In genomic region chr2:150741405-150741804, GRCm38 (mm10) we compare ENCODE assay signal across 12 mouse cellular contexts. TPM values are rescaled to one million over a fixed set of nuclear protein-coding genes. Genes with fewer than 3 reads are reported as not detected.
DNase-seq lines count a peak whose midpoint lies in the region; ATAC-seq and TF ChIP-seq lines count a peak whose summit lies in the region.
"Had no signal": no experiment of that assay in that cellular context is flagged by ENCODE, and none has a peak within 500 bp of the region (broad histone marks: within the 10 kb centered on the region; RNA-seq: fewer than 3 reads in every experiment).

No protein-coding gene starts in this region.

- TF ChIP-seq CTCF in stomach, postnatal 0 days (IDR thresholded peaks at IDR 0.05; ENCODE audit: low read depth): peak; percentile 62

- ATAC-seq in forebrain, embryonic 13.5 days: peak; percentile 66; the same call in 1 of the 2 replicates
- no peak for ATAC-seq in forebrain, embryonic 12.5 days (ENCODE audit: low FRiP score)
- peak; percentile 89 for ATAC-seq in hindbrain, embryonic 16.5 days
- no peak for ATAC-seq in stomach, postnatal 0 days (ENCODE audit: low FRiP score, low TSS enrichment)

- no peaks in the 10 kb centered on the region for H3K36me3 ChIP-seq in forebrain, embryonic 13.5 days (ENCODE audit: poor library complexity, severe bottlenecking)
- H3K36me3 ChIP-seq in forebrain, embryonic 12.5 days (replicated peaks): no peaks in the 10 kb centered on the region
- no peaks in the 10 kb centered on the region for H3K36me3 ChIP-seq in hindbrain, embryonic 16.5 days (ENCODE audit: control insufficient read depth, insufficient read depth, low read length)
- no peaks in the 10 kb centered on the region for H3K36me3 ChIP-seq in stomach, postnatal 0 days (ENCODE audit: control insufficient read depth, insufficient read depth, low read length)

- TF ChIP-seq EP300 in stomach, postnatal 0 days (optimal IDR thresholded peaks at IDR 0.05): no peak

- 62% methylated on average over 4 of the region's 4 CpGs for WGBS in forebrain, embryonic 13.5 days
- WGBS in forebrain, embryonic 12.5 days: 60% methylated on average over 4 of the region's 4 CpGs
- WGBS in hindbrain, embryonic 16.5 days: 66% methylated on average over 4 of the region's 4 CpGs
- WGBS in stomach, postnatal 0 days: 54% methylated on average over 4 of the region's 4 CpGs

- no peaks in the 10 kb centered on the region; the same call in 1 of the 2 replicates for H3K4me1 ChIP-seq in forebrain, embryonic 13.5 days
- H3K4me1 ChIP-seq in forebrain, embryonic 12.5 days: no peaks in the 10 kb centered on the region
- H3K4me1 ChIP-seq in hindbrain, embryonic 16.5 days (ENCODE audit: control insufficient read depth, insufficient read depth, low read depth, low read length): no peaks in the 10 kb centered on the region
- H3K4me1 ChIP-seq in stomach, postnatal 0 days (replicated peaks; ENCODE audit: control insufficient read depth, insufficient read depth): no peaks in the 10 kb centered on the region

- DNase-seq in thymus, postnatal 14 days: peak; percentile 31
- no peak for DNase-seq in thymus, postnatal 4 days
- no peak for DNase-seq in stomach, postnatal 0 days (ENCODE audit: low spot score)
- no peak for DNase-seq in thymus, postnatal 25 days
- no peak for DNase-seq in heart, adult 18-20 months

- H3K9me3 ChIP-seq in forebrain, embryonic 13.5 days (replicated peaks): no peaks in the 10 kb centered on the region
- no peaks in the 10 kb centered on the region for H3K9me3 ChIP-seq in forebrain, embryonic 12.5 days
- no peaks in the 10 kb centered on the region; the same call in 1 of the 2 replicates for H3K9me3 ChIP-seq in hindbrain, embryonic 16.5 days (ENCODE audit: control insufficient read depth, low read length)
- H3K9me3 ChIP-seq in stomach, postnatal 0 days (ENCODE audit: control insufficient read depth, low read length): no peaks in the 10 kb centered on the region

- H3K27me3 ChIP-seq in forebrain, embryonic 13.5 days: no peaks in the 10 kb centered on the region; the same call in 1 of the 2 replicates
- peaks cover 9% of the 10 kb centered on the region; the same call in 1 of the 2 replicates for H3K27me3 ChIP-seq in forebrain, embryonic 12.5 days
- 0 out of 2 replicates have a peak, but pooled peaks cover 2% of the 10 kb centered on the region for H3K27me3 ChIP-seq in hindbrain, embryonic 16.5 days (replicated peaks; ENCODE audit: control insufficient read depth, insufficient read depth, low read length)
- no peaks in the 10 kb centered on the region for H3K27me3 ChIP-seq in stomach, postnatal 0 days (ENCODE audit: control insufficient read depth, insufficient read depth, low read length)

- H3K27ac ChIP-seq in forebrain, embryonic 13.5 days: no peak overlapping the region
- no peak overlapping the region for H3K27ac ChIP-seq in forebrain, embryonic 12.5 days
- H3K27ac ChIP-seq in hindbrain, embryonic 16.5 days (ENCODE audit: low read depth, low read length): no peak overlapping the region
- H3K27ac ChIP-seq in stomach, postnatal 0 days (replicated peaks): no peak overlapping the region

- no peak overlapping the region for H3K4me2 ChIP-seq in forebrain, embryonic 13.5 days
- H3K4me2 ChIP-seq in forebrain, embryonic 12.5 days: no peak overlapping the region
- H3K4me2 ChIP-seq in hindbrain, embryonic 16.5 days (ENCODE audit: low read length): no peak overlapping the region
- no peak overlapping the region for H3K4me2 ChIP-seq in stomach, postnatal 0 days (replicated peaks; ENCODE audit: low read depth)

- no peak overlapping the region for H3K9ac ChIP-seq in forebrain, embryonic 13.5 days
- H3K9ac ChIP-seq in forebrain, embryonic 12.5 days: no peak overlapping the region
- no peak overlapping the region for H3K9ac ChIP-seq in hindbrain, embryonic 16.5 days (ENCODE audit: low read depth, low read length)
- no peak overlapping the region for H3K9ac ChIP-seq in stomach, postnatal 0 days (ENCODE audit: low read length)

- H3K4me3 ChIP-seq in forebrain, embryonic 13.5 days: no peak overlapping the region
- no peak overlapping the region for H3K4me3 ChIP-seq in forebrain, embryonic 12.5 days (replicated peaks)
- no peak overlapping the region for H3K4me3 ChIP-seq in hindbrain, embryonic 16.5 days (ENCODE audit: low read length)
- H3K4me3 ChIP-seq in stomach, postnatal 0 days (ENCODE audit: low read depth, low read length): no peak overlapping the region

RNA-seq across cellular contexts. Expression of gene Entpd6, which starts 7.4 kb away (rescaled TPM):
- 30.9 and 37.3 TPM in 2 replicates for polyA plus RNA-seq in forebrain, embryonic 13.5 days (2015; fragmentation: Nextera tagmentation; extraction: Ambion mirVana)
- 29.5 and 29.6 TPM in 2 replicates for polyA plus RNA-seq in forebrain, embryonic 12.5 days (2016; fragmentation: Nextera tagmentation; extraction: Ambion mirVana)
- polyA plus RNA-seq in hindbrain, embryonic 16.5 days (2015; fragmentation: Nextera tagmentation; extraction: Ambion mirVana): 87.0 and 87.2 TPM in 2 replicates
- polyA plus RNA-seq in stomach, postnatal 0 days (2015; fragmentation: Nextera tagmentation; extraction: Ambion mirVana): 23.5 and 24.2 TPM in 2 replicates
- total RNA-seq in heart, adult 18-20 months (2021): 10 to 100 TPM; 17.6 to 17.8 TPM

RNA-seq across cellular contexts. Expression of gene Pygb, which starts 45.1 kb away (rescaled TPM):
- 81.0 and 84.5 TPM in 2 replicates for polyA plus RNA-seq in forebrain, embryonic 13.5 days (2015; fragmentation: Nextera tagmentation; extraction: Ambion mirVana)
- 81.6 and 86.3 TPM in 2 replicates for polyA plus RNA-seq in forebrain, embryonic 12.5 days (2016; fragmentation: Nextera tagmentation; extraction: Ambion mirVana)
- 176 and 179 TPM in 2 replicates for polyA plus RNA-seq in hindbrain, embryonic 16.5 days (2015; fragmentation: Nextera tagmentation; extraction: Ambion mirVana)
- polyA plus RNA-seq in stomach, postnatal 0 days (2015; fragmentation: Nextera tagmentation; extraction: Ambion mirVana): 109 and 115 TPM in 2 replicates
- total RNA-seq in heart, adult 18-20 months (2021): 100 to 1,000 TPM; 507 to 527 TPM

RNA-seq across cellular contexts. Expression of gene Vsx1, which starts 52.2 kb away (rescaled TPM):
- polyA plus RNA-seq in forebrain, embryonic 13.5 days (2015; fragmentation: Nextera tagmentation; extraction: Ambion mirVana): 0.10 and 0.12 TPM in 2 replicates
- 0.06 and 0.11 TPM in 2 replicates for polyA plus RNA-seq in forebrain, embryonic 12.5 days (2016; fragmentation: Nextera tagmentation; extraction: Ambion mirVana)
- polyA plus RNA-seq in hindbrain, embryonic 16.5 days (2015; fragmentation: Nextera tagmentation; extraction: Ambion mirVana): 0.06 and 0.09 TPM in 2 replicates
- polyA plus RNA-seq in stomach, postnatal 0 days (2015; fragmentation: Nextera tagmentation; extraction: Ambion mirVana): not detected in 2 replicates
- under 1 TPM in 1 of 2 experiments, not detected in 1; 0.10 TPM for total RNA-seq in heart, adult 18-20 months (2021)
- total RNA-seq: heart, postnatal 10 days; liver, adult 2 months had no signal
- polyA plus RNA-seq: embryonic facial prominence, embryonic 11.5 days; liver, adult 2 months; testis, adult 2 months had no signal

Comparison
In these comparisons a context has a peak if more than half of its experiments do, and no peak if none do; other contexts are left out.
1. ATAC-seq: peak in forebrain, embryonic 13.5 days (single experiment) and hindbrain, embryonic 16.5 days (single experiment); none in forebrain, embryonic 12.5 days (single experiment) and stomach, postnatal 0 days (single experiment).